22 mouse cellular contexts compared by ENCODE assay signal in genomic region chr11:106622056-106622455, GRCm38 (mm10). TPM values are rescaled to one million over a fixed set of nuclear protein-coding genes. Genes with fewer than 3 reads are reported as not detected.
DNase-seq lines count a peak whose midpoint lies in the region; ATAC-seq and TF ChIP-seq lines count a peak whose summit lies in the region.
"Had no signal": no experiment of that assay in that cellular context is flagged by ENCODE, and none has a peak within 500 bp of the region (broad histone marks: within the 10 kb centered on the region; RNA-seq: fewer than 3 reads in every experiment).

No protein-coding gene starts in this region.

- H3K27ac ChIP-seq in heart, embryonic 13.5 days (replicated peaks) = peak overlapping the region; percentile 69
- H3K27ac ChIP-seq in heart, postnatal 0 days (ENCODE audit: low read depth) = no peak overlapping the region
- H3K27ac ChIP-seq: embryonic facial prominence, embryonic 10.5 days; forebrain, embryonic 13.5 days; hindbrain, embryonic 15.5 days had no signal

- ATAC-seq in heart, embryonic 13.5 days (ENCODE audit: extremely low read depth, insufficient number of reproducible peaks, low FRiP score, low TSS enrichment) = no peak
- ATAC-seq in heart, postnatal 0 days (ENCODE audit: insufficient read depth, low read depth) = no peak
- peak; percentile 54 for ATAC-seq in granulocyte monocyte progenitor cell, adult 5-6 weeks (replicated peaks; ENCODE audit: poor library complexity, severe bottlenecking)
- ATAC-seq in megakaryocyte progenitor cell, adult 5-6 weeks (replicated peaks; ENCODE audit: poor library complexity) = peak; percentile 46
- no peak for ATAC-seq in megakaryocyte-erythroid progenitor cell, adult 5-6 weeks (replicated peaks; ENCODE audit: low FRiP score, low TSS enrichment, poor library complexity, severe bottlenecking)
- ATAC-seq: CD4-positive, CD25-positive, alpha-beta regulatory T cell, adult 4 months; forebrain, embryonic 13.5 days; forebrain, postnatal 0 days; intestine, embryonic 16.5 days had no signal

- no peaks in the 10 kb centered on the region for H3K9me3 ChIP-seq in heart, embryonic 13.5 days
- no peaks in the 10 kb centered on the region for H3K9me3 ChIP-seq in heart, postnatal 0 days (replicated peaks; ENCODE audit: control insufficient read depth, low read length)
- H3K9me3 ChIP-seq: embryonic facial prominence, embryonic 10.5 days; forebrain, embryonic 13.5 days; G1E; hindbrain, embryonic 15.5 days had no signal

- H3K4me1 ChIP-seq in heart, embryonic 13.5 days = peaks cover 37% of the 10 kb centered on the region
- H3K4me1 ChIP-seq in heart, postnatal 0 days (ENCODE audit: control insufficient read depth, insufficient read depth) = peaks cover 9% of the 10 kb centered on the region; the same call in 1 of the 2 replicates
- H3K4me1 ChIP-seq: forebrain, embryonic 13.5 days; hindbrain, embryonic 15.5 days had no signal

- H3K36me3 ChIP-seq in heart, embryonic 13.5 days = no peaks in the 10 kb centered on the region
- H3K36me3 ChIP-seq in heart, postnatal 0 days (replicated peaks; ENCODE audit: control insufficient read depth, insufficient read depth, low read length) = no peaks in the 10 kb centered on the region
- H3K36me3 ChIP-seq: embryonic facial prominence, embryonic 10.5 days; G1E; hindbrain, embryonic 15.5 days had no signal

- H3K4me2 ChIP-seq in heart, embryonic 13.5 days = no peak overlapping the region
- H3K4me2 ChIP-seq in heart, postnatal 0 days (ENCODE audit: low read depth, low read length) = no peak overlapping the region
- H3K4me2 ChIP-seq: forebrain, embryonic 13.5 days; hindbrain, embryonic 15.5 days had no signal

- DNase-seq in heart, adult 18-20 months = no peak
- peak; percentile 8 for DNase-seq in heart, postnatal 0 days (ENCODE audit: low spot score)
- DNase-seq in heart, adult 11 months = no peak
- DNase-seq in cerebellum, adult 9-11 months = no peak
- DNase-seq: adrenal gland, postnatal 10 days; B cell, adult 2 months; cerebellum, adult 11-12 months; cerebellum, adult 9-10 months; cerebellum, postnatal 36 days; forebrain, postnatal 0 days; gastrocnemius, postnatal 14 days; kidney, adult 2 months had no signal

- H3K27me3 ChIP-seq in heart, embryonic 13.5 days (replicated peaks) = no peaks in the 10 kb centered on the region
- H3K27me3 ChIP-seq in heart, postnatal 0 days (ENCODE audit: control insufficient read depth, insufficient read depth, low read length) = no peaks in the 10 kb centered on the region
- H3K27me3 ChIP-seq: forebrain, embryonic 13.5 days; hindbrain, embryonic 15.5 days had no signal

- no peak overlapping the region for H3K4me3 ChIP-seq in heart, embryonic 13.5 days
- no peak overlapping the region for H3K4me3 ChIP-seq in heart, postnatal 0 days (ENCODE audit: low read depth, low read length)
- H3K4me3 ChIP-seq: embryonic facial prominence, embryonic 10.5 days; forebrain, embryonic 13.5 days; hindbrain, embryonic 15.5 days had no signal

- H3K9ac ChIP-seq in heart, embryonic 13.5 days = no peak overlapping the region
- no peak overlapping the region for H3K9ac ChIP-seq in heart, postnatal 0 days (replicated peaks; ENCODE audit: low read depth, low read length)
- H3K9ac ChIP-seq: forebrain, embryonic 13.5 days; forebrain, postnatal 0 days; hindbrain, embryonic 15.5 days had no signal

- WGBS in heart, embryonic 13.5 days = 69% methylated on average over 8 of the region's 8 CpGs
- 73% methylated on average over 8 of the region's 8 CpGs for WGBS in heart, postnatal 0 days

- no peak for TF ChIP-seq CTCF in heart, postnatal 0 days (IDR thresholded peaks at IDR 0.05; ENCODE audit: low read depth)

- TF ChIP-seq EP300 in heart, postnatal 0 days (IDR thresholded peaks at IDR 0.05; ENCODE audit: low read depth) = no peak

RNA-seq across cellular contexts. Expression of gene Tex2, which starts 8.8 kb away (rescaled TPM):
- 12.3 and 13.1 TPM in 2 replicates for polyA plus RNA-seq in heart, embryonic 13.5 days (2015; fragmentation: Nextera tagmentation; extraction: Ambion mirVana)
- total RNA-seq in heart, adult 18-20 months (2021) = 10 to 100 TPM; 41.5 to 42.0 TPM
- 23.7 and 37.4 TPM in 2 replicates for total RNA-seq in heart, postnatal 0 days (2014; rRNA removed; ENCODE audit: low replicate concordance)
- polyA plus RNA-seq in heart, postnatal 0 days (2015; fragmentation: Nextera tagmentation; extraction: Ambion mirVana) = 14.0 and 14.5 TPM in 2 replicates
- total RNA-seq in granulocyte monocyte progenitor cell, adult 5-6 weeks (2014; fragmentation: Nextera tagmentation) = 73.6 and 80.2 TPM in 2 replicates
- total RNA-seq in granulocyte monocyte progenitor cell, adult 5-6 weeks (2017) = 77.5 and 84.3 TPM in 2 replicates
- 48.2 and 52.8 TPM in 2 replicates for total RNA-seq in megakaryocyte progenitor cell, adult 5-6 weeks (2015)
- total RNA-seq in megakaryocyte progenitor cell, adult 5-6 weeks (2017) = 77.8 and 78.5 TPM in 2 replicates
- total RNA-seq in megakaryocyte-erythroid progenitor cell, adult 5-6 weeks (2014; fragmentation: Nextera tagmentation) = 23.4 and 24.2 TPM in 2 replicates
- total RNA-seq in megakaryocyte-erythroid progenitor cell, adult 5-6 weeks (2017) = 22.4 and 32.8 TPM in 2 replicates

Comparison
In these comparisons a context has a peak if more than half of its experiments do, and no peak if none do; other contexts are left out.
1. ATAC-seq: peak in granulocyte monocyte progenitor cell, adult 5-6 weeks (single experiment) and megakaryocyte progenitor cell, adult 5-6 weeks (single experiment); none in heart, embryonic 13.5 days (single experiment), heart, postnatal 0 days (single experiment) and megakaryocyte-erythroid progenitor cell, adult 5-6 weeks (single experiment).